Mouse (Mus musculus) lung, postnatal 36 days (tissue): ENCODE measurements around the gene Eml1.

Experiments used
- DNase-seq: peaks from one replicate; pipeline ENCODE4 v3.0.0; 2022; ENCODE audit warnings: mixed read lengths

The Eml1 gene

GRCm38 (mm10) chr12:108374689-108375088, 3.9 kb downstream of the Eml1 start:
- no peak for DNase-seq

GRCm38 (mm10) chr12:108378379-108379133, 7.8 kb downstream of the Eml1 start:
- DNase-seq: no peak

- DNase-seq: peak; percentile 39
Observed at GRCm38 (mm10) chr12:108386476-108387232, 15.9 kb downstream of the Eml1 start.

GRCm38 (mm10) chr12:108389718-108390117, 19.0 kb downstream of the Eml1 start:
- no peak for DNase-seq

GRCm38 (mm10) chr12:108392254-108393044, 21.7 kb downstream of the Eml1 start:
- DNase-seq: no peak

GRCm38 (mm10) chr12:108393082-108393481, 22.3 kb downstream of the Eml1 start:
- no peak for DNase-seq

- peak; percentile 90 for DNase-seq
Observed at GRCm38 (mm10) chr12:108393637-108394036, 22.9 kb downstream of the Eml1 start.

- DNase-seq: no peak
Observed at GRCm38 (mm10) chr12:108394534-108395284, 24.0 kb downstream of the Eml1 start.

GRCm38 (mm10) chr12:108395285-108395660, 24.5 kb downstream of the Eml1 start:
- DNase-seq: peak; percentile 25

GRCm38 (mm10) chr12:108396081-108396947, 25.6 kb downstream of the Eml1 start:
- DNase-seq: no peak

- no peak for DNase-seq
Observed at GRCm38 (mm10) chr12:108398681-108399080, 27.9 kb downstream of the Eml1 start.

GRCm38 (mm10) chr12:108399191-108399590, 28.4 kb downstream of the Eml1 start:
- DNase-seq: no peak

- no peak for DNase-seq
Observed at GRCm38 (mm10) chr12:108400951-108401350, 30.2 kb downstream of the Eml1 start.

GRCm38 (mm10) chr12:108403957-108404356, 33.2 kb downstream of the Eml1 start:
- peak; percentile 66 for DNase-seq

GRCm38 (mm10) chr12:108409100-108409499, 38.3 kb downstream of the Eml1 start:
- DNase-seq: no peak

- DNase-seq: no peak
Observed at GRCm38 (mm10) chr12:108410416-108411208, 39.9 kb downstream of the Eml1 start.

GRCm38 (mm10) chr12:108414932-108415331, 44.2 kb downstream of the Eml1 start:
- DNase-seq: no peak

- no peak for DNase-seq
Observed at GRCm38 (mm10) chr12:108419570-108419969, 48.8 kb downstream of the Eml1 start.

GRCm38 (mm10) chr12:108421477-108421876, 50.7 kb downstream of the Eml1 start:
- DNase-seq: peak; percentile 16

- DNase-seq: peak; percentile 65
Observed at GRCm38 (mm10) chr12:108422495-108422857, 51.7 kb downstream of the Eml1 start.
